Mouse (Mus musculus): ENCODE measurements around the gene Isy1.

- no peak for TF ChIP-seq CTCF (IDR thresholded peaks at IDR 0.05; ENCODE audit: borderline replicate concordance, insufficient read depth, low read depth, low read length)
- no peak for TF ChIP-seq POLR2A (IDR thresholded peaks at IDR 0.05; ENCODE audit: borderline replicate concordance, insufficient read depth, low read length)
Observed at GRCm38 (mm10) chr6:87796251-87796880, 42.2 kb downstream of the Isy1 start.
